Mouse (Mus musculus) layer of hippocampus, adult 8-10 months (tissue): ENCODE results near the gene Mia2. TPM values are rescaled to one million over a fixed set of nuclear protein-coding genes. Genes with fewer than 3 reads are reported as not detected.
"Not testable (repeated sequence)": the region's sequence is repeated elsewhere in the genome, so short reads cannot be mapped to it uniquely, and the experiment has no call there.

Experiments used
- DNase-seq, 2 experiments: peaks; one replicate each; pipeline ENCODE4 v3.0.0; 2022; ENCODE audit warnings: low spot score in 2 of 2
- total RNA-seq, 4 experiments: library from RNA; stranded (reverse); gene quantifications; 2 replicates each; pipeline ENCODE4 v1.2.4; 2022

Mia2 gene
- 10 to 100 TPM; 47.8 to 51.6 (median 49.6) TPM for total RNA-seq

GRCm38 (mm10) chr12:59095104-59096025 lies at the start of gene Mia2:
Gene Mia2 (plus strand): TSS chr12:59095799.
- DNase-seq, result no peak

GRCm38 (mm10) chr12:59052470-59052869 lies 43.1 kb upstream of the Mia2 start:
- DNase-seq, result no peak

- DNase-seq, result no peak
These were observed 42.4 kb upstream of the Mia2 start for GRCm38 (mm10) chr12:59053166-59053565.

GRCm38 (mm10) chr12:59053976-59054375 lies 41.6 kb upstream of the Mia2 start:
- no peak for DNase-seq

- DNase-seq, result no peak
These were observed 40.3 kb upstream of the Mia2 start for GRCm38 (mm10) chr12:59055196-59055850.

GRCm38 (mm10) chr12:59056222-59056621 lies 39.4 kb upstream of the Mia2 start:
- DNase-seq, result no peak

GRCm38 (mm10) chr12:59058242-59058641 lies 37.4 kb upstream of the Mia2 start:
- DNase-seq, result not testable (repeated sequence)

- no peak for DNase-seq
These were observed 35.3 kb upstream of the Mia2 start for GRCm38 (mm10) chr12:59060322-59060721.

- DNase-seq, result peak; percentile 60 to 76
These were observed 34.5 kb upstream of the Mia2 start, which contains the start of gene Trappc6b for GRCm38 (mm10) chr12:59060993-59061595. Gene Trappc6b (minus strand): TSS chr12:59061472.

GRCm38 (mm10) chr12:59064837-59065236 lies 30.8 kb upstream of the Mia2 start:
- no peak for DNase-seq

GRCm38 (mm10) chr12:59065776-59066175 lies 29.8 kb upstream of the Mia2 start:
- no peak for DNase-seq

GRCm38 (mm10) chr12:59066448-59067077 lies 29.0 kb upstream of the Mia2 start, which contains the start of gene Pnn:
Gene Pnn (plus strand): TSS chr12:59066884.
- DNase-seq, result peak; percentile 97

GRCm38 (mm10) chr12:59067095-59067494 lies 28.5 kb upstream of the Mia2 start:
- DNase-seq, result no peak

GRCm38 (mm10) chr12:59068791-59069190 lies 26.8 kb upstream of the Mia2 start:
- DNase-seq, result no peak

- no peak for DNase-seq
These were observed 23.3 kb upstream of the Mia2 start for GRCm38 (mm10) chr12:59072286-59072685.

GRCm38 (mm10) chr12:59074052-59074451 lies 21.5 kb upstream of the Mia2 start:
- DNase-seq, result no peak

GRCm38 (mm10) chr12:59076996-59077395 lies 18.6 kb upstream of the Mia2 start:
- DNase-seq, result no peak

- no peak for DNase-seq
These were observed 17.7 kb upstream of the Mia2 start for GRCm38 (mm10) chr12:59077883-59078282.

GRCm38 (mm10) chr12:59080461-59080860 lies 15.1 kb upstream of the Mia2 start:
- DNase-seq, result no peak

GRCm38 (mm10) chr12:59084446-59084845 lies 11.2 kb upstream of the Mia2 start:
- no peak for DNase-seq

GRCm38 (mm10) chr12:59086171-59086570 lies 9.4 kb upstream of the Mia2 start:
- DNase-seq, result no peak
